Mouse (Mus musculus): ENCODE data around the gene Rpp21.
A peak's percentile ranks its signal among the peaks of the same experiment; 100 is the strongest.

GRCm38 (mm10) chr17:36271586-36272256 lies 13.9 kb upstream of the Rpp21 start, which contains the start of gene Trim39:
- TF ChIP-seq EP300 (IDR thresholded peaks at IDR 0.05; ENCODE audit: low read length) (no peak), POLR2A (IDR thresholded peaks at IDR 0.05; ENCODE audit: low read depth, low read length) (peak; percentile 57), CTCF (conservative IDR thresholded peaks at IDR 0.05 in 1 of 2, IDR thresholded peaks at IDR 0.05 in 1 of 2; ENCODE audit: low read depth in 2 of 2, low read length in 2 of 2) (no peak), USF1 (IDR thresholded peaks at IDR 0.05; ENCODE audit: low read depth, low read length) (no peak), POLR2AphosphoS2 (IDR thresholded peaks at IDR 0.05; ENCODE audit: low read depth, low read length) (no peak; the same call in 1 of the 2 replicates), TBP (conservative IDR thresholded peaks at IDR 0.05; ENCODE audit: low read depth, low read length) (peak; percentile 75), ZMIZ1 (IDR thresholded peaks at IDR 0.05; ENCODE audit: low read depth, low read length) (no peak), MAX (IDR thresholded peaks at IDR 0.05; ENCODE audit: low read length) (no peak), RAD21 (IDR thresholded peaks at IDR 0.05; ENCODE audit: low read depth, low read length) (no peak)
